Mouse (Mus musculus) small intestine, adult 2 months (tissue): ENCODE results near the gene Samhd1. TPM values are rescaled to one million over a fixed set of nuclear protein-coding genes. Genes with fewer than 3 reads are reported as not detected.

Source experiments
- H3K27ac ChIP-seq: fragments of 200-500 bp; 2 replicates; pipeline ENCODE4 v1.5.1; 2012; ENCODE audit warnings: low read depth, low read length, control low read depth, inconsistent platforms; ENCODE audit not compliant: insufficient read depth
- H3K27me3 ChIP-seq: fragments of 200-500 bp; 2 replicates; pipeline ENCODE4 v1.6.1; 2012; ENCODE audit warnings: mild to moderate bottlenecking, moderate library complexity, low read length, inconsistent platforms; ENCODE audit not compliant: control insufficient read depth, insufficient read depth
- H3K36me3 ChIP-seq: fragments of 200-500 bp; 2 replicates; pipeline ENCODE4 v1.6.1; 2012; ENCODE audit warnings: mild to moderate bottlenecking, low read length, control low read depth, inconsistent platforms; ENCODE audit not compliant: control insufficient read depth, insufficient read depth
- H3K4me1 ChIP-seq: fragments of 200-500 bp; 2 replicates; pipeline ENCODE4 v1.6.1; 2012; ENCODE audit warnings: low read length, inconsistent platforms, mixed read lengths; ENCODE audit not compliant: control insufficient read depth, insufficient read depth, insufficient read length
- H3K4me3 ChIP-seq: fragments of 200-500 bp; 2 replicates; pipeline ENCODE4 v1.5.1; 2012; ENCODE audit warnings: low read depth, mild to moderate bottlenecking, control low read depth, inconsistent platforms, low read length, moderate library complexity
- CTCF ChIP-seq: fragments of 200-500 bp; IDR thresholded peaks from 2 replicates; pipeline ENCODE4 v1.5.1; 2012; ENCODE audit warnings: low read depth, mild to moderate bottlenecking, control low read depth, inconsistent platforms, low read length, moderate library complexity, mixed read lengths; ENCODE audit not compliant: insufficient replicate concordance, insufficient read length; ENCODE audit errors: extremely low read depth
- POLR2A ChIP-seq: fragments of 200-500 bp; IDR thresholded peaks from 2 replicates; pipeline ENCODE4 v1.6.1; 2012; ENCODE audit warnings: low read depth, mild to moderate bottlenecking, control low read depth, inconsistent platforms, low read length, moderate library complexity
- WGBS: fragments of 180-500 bp; shearing (Covaris S2); methylation state at CpG from one replicate; pipeline ENCODE4 v1.1.7; 2018; 5-methylcytosine and 5-hydroxymethylcytosine counted together
- polyA plus RNA-seq: library from polyadenylated mRNA; depleted of rRNA; stranded (reverse); fragments of >200 nt; gene quantifications from 2 replicates; pipeline ENCODE4 v1.2.3, GENCODE M21; 2012

Gene Samhd1
- polyA plus RNA-seq, 1 experiment: 47.7 TPM

- TF ChIP-seq POLR2A (no peak), CTCF (no peak)
- Histone ChIP-seq H3K36me3 (peaks cover 56% of the 10 kb centered on the region), H3K27me3 (no peaks in the 10 kb centered on the region), H3K4me1 (no peaks in the 10 kb centered on the region; the same call in 1 of the 2 replicates), H3K27ac (no peak overlapping the region), H3K4me3 (no peak overlapping the region)
- 42% methylated on average over 3 of the region's 3 CpGs for WGBS
Measured at GRCm38 (mm10) chr2:157119075-157119474, 16.0 kb downstream of the Samhd1 start.

- Histone ChIP-seq H3K27ac (no peak overlapping the region), H3K27me3 (no peaks in the 10 kb centered on the region), H3K36me3 (peaks cover 60% of the 10 kb centered on the region), H3K4me3 (no peak overlapping the region), H3K4me1 (no peaks in the 10 kb centered on the region)
- TF ChIP-seq POLR2A (no peak), CTCF (no peak)
- 30% methylated on average over 4 of the region's 4 CpGs for WGBS
Measured at GRCm38 (mm10) chr2:157118556-157118955, 16.5 kb downstream of the Samhd1 start.

- Histone ChIP-seq H3K4me1 (no peaks in the 10 kb centered on the region), H3K4me3 (no peak overlapping the region), H3K36me3 (peaks cover 67% of the 10 kb centered on the region), H3K27ac (no peak overlapping the region), H3K27me3 (no peaks in the 10 kb centered on the region)
- TF ChIP-seq CTCF: no peak
- TF ChIP-seq POLR2A: no peak
- 17% methylated on average over 3 of the region's 3 CpGs for WGBS
Measured at GRCm38 (mm10) chr2:157116964-157117363, 18.1 kb downstream of the Samhd1 start.

GRCm38 (mm10) chr2:157108236-157108635, 26.8 kb downstream of the Samhd1 start:
- TF ChIP-seq CTCF: no peak
- TF ChIP-seq POLR2A: no peak
- Histone ChIP-seq H3K27ac (no peak overlapping the region), H3K27me3 (no peaks in the 10 kb centered on the region), H3K36me3 (peaks cover 69% of the 10 kb centered on the region), H3K4me3 (no peak overlapping the region), H3K4me1 (no peaks in the 10 kb centered on the region)
- WGBS: 87% methylated on average over 4 of the region's 4 CpGs

- no peaks in the 10 kb centered on the region for H3K27me3 ChIP-seq
- H3K36me3 ChIP-seq: peaks cover 78% of the 10 kb centered on the region
- H3K4me1 ChIP-seq: no peaks in the 10 kb centered on the region
- TF ChIP-seq CTCF (no peak), POLR2A (no peak)
- H3K4me3 ChIP-seq: no peak overlapping the region
- 94% methylated on average over 8 of the region's 8 CpGs for WGBS
- H3K27ac ChIP-seq: no peak overlapping the region
Measured at GRCm38 (mm10) chr2:157104454-157104853, 30.6 kb downstream of the Samhd1 start.

- Histone ChIP-seq H3K4me3 (no peak overlapping the region), H3K36me3 (peaks cover 78% of the 10 kb centered on the region), H3K4me1 (no peaks in the 10 kb centered on the region), H3K27me3 (no peaks in the 10 kb centered on the region), H3K27ac (no peak overlapping the region)
- WGBS: 93% methylated on average over 2 of the region's 2 CpGs
- TF ChIP-seq POLR2A (no peak), CTCF (no peak)
Measured at GRCm38 (mm10) chr2:157102256-157102655, 32.8 kb downstream of the Samhd1 start.

GRCm38 (mm10) chr2:157101650-157102049, 33.4 kb downstream of the Samhd1 start:
- Histone ChIP-seq H3K4me3 (no peak overlapping the region), H3K27ac (no peak overlapping the region), H3K36me3 (peaks cover 79% of the 10 kb centered on the region), H3K4me1 (no peaks in the 10 kb centered on the region), H3K27me3 (no peaks in the 10 kb centered on the region)
- WGBS: 97% methylated on average over 9 of the region's 9 CpGs
- TF ChIP-seq POLR2A (no peak), CTCF (no peak)

GRCm38 (mm10) chr2:157100319-157100605, 34.8 kb downstream of the Samhd1 start:
- Histone ChIP-seq H3K4me1 (no peaks in the 10 kb centered on the region), H3K27me3 (no peaks in the 10 kb centered on the region), H3K36me3 (peaks cover 72% of the 10 kb centered on the region), H3K27ac (no peak overlapping the region), H3K4me3 (no peak overlapping the region)
- 88% methylated on average over 12 of the region's 12 CpGs for WGBS
- TF ChIP-seq CTCF: no peak
- TF ChIP-seq POLR2A: no peak
